Mouse (Mus musculus) liver, adult 2 months (tissue): Measurements from ENCODE around the gene Nicn1.

Source experiments
- CTCF ChIP-seq: fragments of 200-500 bp; IDR thresholded peaks from 2 replicates; pipeline ENCODE4 v1.5.1; 2011; ENCODE audit warnings: low read depth, low read length, control low read depth
- POLR2A ChIP-seq: fragments of 200-500 bp; IDR thresholded peaks from 2 replicates; pipeline ENCODE4 v1.6.1; 2011; ENCODE audit warnings: low read length, control low read depth; ENCODE audit not compliant: insufficient read depth; ENCODE audit errors: extremely low read depth

- TF ChIP-seq POLR2A: 0 out of 2 replicates have a peak, but pooled peaks have one; percentile 44
- no peak for TF ChIP-seq CTCF
Observed at GRCm38 (mm10) chr9:108339886-108340257, 49.6 kb downstream of the Nicn1 start.
